ENCODE assay signal across 6 mouse cellular contexts in genomic region chr5:105260673-105261072, GRCm38 (mm10). TPM values are rescaled to one million over a fixed set of nuclear protein-coding genes. Genes with fewer than 3 reads are reported as not detected.
"Had no signal": no experiment of that assay in that cellular context is flagged by ENCODE, and none has a peak within 500 bp of the region (broad histone marks: within the 10 kb centered on the region; RNA-seq: fewer than 3 reads in every experiment).

No protein-coding gene starts in this region.

RNA-seq across cellular contexts. Expression of gene Gbp10, which starts 21.3 kb away (rescaled TPM):
- polyA plus RNA-seq: neural tube, embryonic 14.5 days; stomach, embryonic 14.5 days had no signal

RNA-seq across cellular contexts. Expression of gene Gm43302, which starts 32.8 kb away (rescaled TPM):
- total RNA-seq: neutrophil, adult 5-6 weeks had no signal
- polyA plus RNA-seq: neural tube, embryonic 13.5 days; neural tube, embryonic 14.5 days; stomach, embryonic 14.5 days; stomach, embryonic 15.5 days; stomach, postnatal 0 days had no signal
